Mouse (Mus musculus): Measurements from ENCODE around the gene Plcb1. TPM values are rescaled to one million over a fixed set of nuclear protein-coding genes. Genes with fewer than 3 reads are reported as not detected.

Gene Plcb1
- polyA plus RNA-seq, 1 experiment, result 6.4 TPM

DNA sequence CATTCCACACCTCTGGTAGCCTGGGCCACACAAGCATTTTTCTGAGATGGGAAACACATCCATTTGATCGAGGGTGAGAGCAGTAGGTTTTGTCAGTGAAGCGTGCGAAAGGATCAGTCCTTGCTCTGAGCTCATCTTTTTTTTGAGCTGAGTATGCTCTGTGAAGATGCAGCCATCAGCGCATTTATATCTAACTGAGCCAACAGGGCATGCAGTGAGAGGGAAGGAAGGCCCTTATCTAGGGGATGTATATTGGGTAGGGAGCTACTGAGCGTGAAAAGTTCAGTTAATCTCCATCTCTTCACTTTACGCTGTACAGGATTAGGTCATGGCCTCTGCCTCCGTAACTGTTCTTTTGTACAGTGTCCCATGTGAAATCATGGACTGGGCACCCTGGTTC is 46.0 kb downstream of the Plcb1 start:
- Histone ChIP-seq H3K4me1 (ENCODE audit: control insufficient read depth, insufficient read depth, low read length) (no peaks in the 10 kb centered on the region), H3K4me3 (ENCODE audit: insufficient read depth, low read length) (no peak overlapping the region), H3K27ac (ENCODE audit: insufficient read depth, low read length) (no peak overlapping the region)
- no peak for TF ChIP-seq CTCF (IDR thresholded peaks at IDR 0.05; ENCODE audit: borderline replicate concordance, insufficient read depth, low read length)
- TF ChIP-seq POLR2A (IDR thresholded peaks at IDR 0.05; ENCODE audit: low read depth, low read length), result no peak

DNA sequence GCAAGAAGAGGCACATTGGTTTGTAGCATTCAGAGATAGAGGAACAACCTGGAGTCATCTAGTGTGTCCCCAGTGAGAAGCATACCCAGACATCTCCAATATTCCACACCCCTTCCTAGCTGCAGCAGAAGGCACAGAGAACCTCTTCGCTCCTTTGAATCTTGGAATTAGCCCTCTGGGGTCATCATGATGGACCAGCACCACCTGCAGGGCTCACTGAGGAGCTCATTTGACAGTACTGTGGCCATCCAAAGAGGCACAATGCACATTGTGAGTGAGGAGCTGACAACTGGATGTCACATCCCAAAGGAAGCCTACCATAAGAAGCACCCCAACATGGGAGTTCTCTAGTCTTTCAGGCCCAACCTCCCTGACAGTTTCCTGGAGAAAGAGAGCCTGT is 50.2 kb downstream of the Plcb1 start:
- no peaks in the 10 kb centered on the region for H3K4me1 ChIP-seq (ENCODE audit: control insufficient read depth, insufficient read depth, low read length)
- TF ChIP-seq CTCF (IDR thresholded peaks at IDR 0.05; ENCODE audit: borderline replicate concordance, insufficient read depth, low read length), result no peak
- no peak overlapping the region for H3K27ac ChIP-seq (ENCODE audit: insufficient read depth, low read length)
- no peak overlapping the region for H3K4me3 ChIP-seq (ENCODE audit: insufficient read depth, low read length)

DNA sequence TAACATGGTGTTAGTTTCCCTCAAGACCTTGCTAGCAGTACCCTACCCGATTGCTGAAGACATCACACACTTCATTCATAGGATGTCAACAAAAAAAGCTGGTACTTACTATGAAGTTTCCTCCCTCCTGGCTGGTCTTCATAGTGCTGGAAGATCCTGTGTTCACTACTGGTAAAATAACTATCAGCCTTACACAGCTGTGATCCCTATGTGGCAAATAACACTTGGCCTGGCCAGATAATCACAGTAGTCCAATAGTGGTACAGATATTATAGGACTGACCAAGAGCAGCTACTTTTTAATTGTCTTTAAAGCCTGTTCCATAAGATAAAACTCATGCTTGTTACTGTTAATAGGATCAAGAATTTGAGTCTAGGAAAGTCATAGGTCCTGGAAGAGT is 52.3 kb downstream of the Plcb1 start:
- Histone ChIP-seq H3K27ac (ENCODE audit: insufficient read depth, low read length) (no peak overlapping the region), H3K4me1 (ENCODE audit: control insufficient read depth, insufficient read depth, low read length) (no peaks in the 10 kb centered on the region)
- no peak for TF ChIP-seq CTCF (IDR thresholded peaks at IDR 0.05; ENCODE audit: borderline replicate concordance, insufficient read depth, low read length)
- no peak for TF ChIP-seq POLR2A (IDR thresholded peaks at IDR 0.05; ENCODE audit: low read depth, low read length)

DNA sequence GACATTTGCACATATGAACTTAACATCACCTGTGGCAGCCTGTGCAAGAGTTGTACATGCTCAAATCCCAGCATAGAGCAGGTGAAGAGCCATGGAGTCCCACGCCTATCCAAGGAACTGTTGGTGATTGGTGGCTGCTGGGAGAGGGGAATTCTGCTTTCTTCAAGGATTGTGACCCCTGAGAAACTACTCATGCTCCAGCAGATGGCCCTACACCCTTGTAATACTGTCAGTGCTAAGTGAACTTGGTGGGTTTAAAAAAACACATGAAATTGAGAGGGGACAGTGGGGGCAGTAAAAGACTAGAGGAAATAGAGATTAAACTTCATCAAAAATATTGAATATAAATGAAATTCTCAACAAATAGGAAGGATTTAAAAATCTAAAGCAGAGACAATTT is 53.0 kb downstream of the Plcb1 start:
- Histone ChIP-seq H3K4me3 (ENCODE audit: insufficient read depth, low read length) (no peak overlapping the region), H3K27ac (ENCODE audit: insufficient read depth, low read length) (no peak overlapping the region), H3K4me1 (ENCODE audit: control insufficient read depth, insufficient read depth, low read length) (no peaks in the 10 kb centered on the region)
- TF ChIP-seq POLR2A (IDR thresholded peaks at IDR 0.05; ENCODE audit: low read depth, low read length) (no peak), CTCF (IDR thresholded peaks at IDR 0.05; ENCODE audit: borderline replicate concordance, insufficient read depth, low read length) (no peak)

More for the DNA sequence above, 52.3 kb downstream of the Plcb1 start:
- H3K4me3 ChIP-seq (ENCODE audit: insufficient read depth, low read length), result no peak overlapping the region

DNA sequence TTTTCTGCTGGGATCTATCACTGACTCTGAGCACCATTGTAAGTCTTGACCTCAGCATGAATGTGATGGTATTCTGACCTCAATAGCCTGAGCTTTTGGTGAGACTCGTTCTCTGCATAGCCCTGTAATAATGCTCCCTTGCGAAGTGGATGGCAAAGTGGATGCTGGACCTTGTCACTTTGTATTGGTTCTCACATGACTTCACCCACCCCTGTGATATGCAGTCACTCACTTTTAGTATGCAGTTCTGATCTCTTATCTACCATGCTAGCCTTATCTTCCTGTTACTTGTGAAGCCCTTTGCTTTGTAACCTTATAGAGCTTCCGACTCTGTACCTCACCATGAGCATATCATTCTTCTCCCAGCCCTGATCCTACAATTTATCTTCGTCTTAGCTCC is 57.0 kb downstream of the Plcb1 start:
- no peak overlapping the region for H3K4me3 ChIP-seq (ENCODE audit: insufficient read depth, low read length)
- no peaks in the 10 kb centered on the region for H3K4me1 ChIP-seq (ENCODE audit: control insufficient read depth, insufficient read depth, low read length)
- H3K27ac ChIP-seq (ENCODE audit: insufficient read depth, low read length), result no peak overlapping the region
- no peak for TF ChIP-seq CTCF (IDR thresholded peaks at IDR 0.05; ENCODE audit: borderline replicate concordance, insufficient read depth, low read length)
- TF ChIP-seq POLR2A (IDR thresholded peaks at IDR 0.05; ENCODE audit: low read depth, low read length), result no peak

DNA sequence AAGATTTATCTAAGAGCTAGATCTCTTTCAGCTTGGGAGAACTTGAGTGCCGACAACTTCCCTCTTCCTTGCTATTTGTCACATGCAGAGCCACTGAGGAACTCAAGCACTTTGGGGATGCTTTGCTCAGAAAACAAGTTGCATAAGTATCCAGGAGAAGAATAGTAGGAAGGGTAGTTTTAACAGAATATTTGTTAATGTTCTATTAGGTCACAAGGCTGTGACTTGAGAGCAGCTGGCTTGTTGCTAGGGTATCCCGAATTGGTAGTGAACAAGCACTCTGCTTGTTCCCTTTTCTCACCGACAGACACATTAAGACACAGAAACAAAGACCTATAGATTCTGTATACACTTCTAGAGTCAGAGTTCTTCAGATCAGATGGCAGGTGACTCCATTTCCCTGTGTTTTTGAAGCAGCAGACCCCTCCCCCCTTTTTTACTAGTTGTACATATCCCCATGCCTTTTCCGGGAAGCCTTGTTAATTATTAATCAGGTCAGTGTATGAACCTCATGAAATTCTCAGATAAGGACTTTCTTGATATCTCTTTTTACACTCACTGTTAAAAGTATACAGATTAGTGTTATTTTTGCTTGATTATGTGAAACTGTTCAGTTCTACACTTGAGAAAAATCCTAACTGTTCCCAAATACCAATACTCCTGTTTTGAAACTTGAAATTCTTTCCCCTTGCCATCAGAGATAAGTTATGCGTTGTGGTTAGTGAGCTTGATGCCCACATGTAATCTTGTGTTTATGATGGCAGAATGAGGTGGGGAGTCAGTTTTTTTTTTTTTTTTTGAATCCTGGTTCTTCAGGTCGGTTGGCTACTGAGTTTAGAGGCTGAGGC is 58.7 kb downstream of the Plcb1 start:
- no peak for TF ChIP-seq CTCF (IDR thresholded peaks at IDR 0.05; ENCODE audit: borderline replicate concordance, insufficient read depth, low read length)
- TF ChIP-seq POLR2A (IDR thresholded peaks at IDR 0.05; ENCODE audit: low read depth, low read length), result no peak
- no peak overlapping the region for H3K4me3 ChIP-seq (ENCODE audit: insufficient read depth, low read length)
- H3K4me1 ChIP-seq (ENCODE audit: control insufficient read depth, insufficient read depth, low read length), result no peaks in the 10 kb centered on the region
- no peak overlapping the region for H3K27ac ChIP-seq (ENCODE audit: insufficient read depth, low read length)

DNA sequence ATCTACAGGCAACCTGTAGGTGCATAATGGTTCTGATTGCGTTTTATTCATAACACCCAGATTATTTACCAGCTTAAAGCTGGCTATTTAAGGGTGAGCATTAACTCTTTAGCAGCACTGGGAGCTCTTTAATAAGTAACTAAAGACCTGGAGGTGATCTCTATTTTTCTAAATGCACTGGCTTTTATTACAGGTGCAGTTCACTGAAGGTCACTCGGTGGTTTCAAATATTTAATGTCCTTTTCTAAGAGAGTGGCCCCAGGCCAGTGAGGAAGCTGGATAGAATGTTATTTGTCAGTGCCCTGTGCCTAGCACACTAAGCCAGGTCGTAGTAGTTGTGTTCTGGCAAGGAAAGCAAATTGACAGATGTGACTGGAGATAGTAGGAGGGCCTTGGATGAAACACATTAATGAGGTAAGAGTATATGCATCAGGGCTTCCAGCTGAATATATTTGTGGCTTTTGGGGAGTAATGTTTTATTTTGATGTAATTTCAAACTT is 59.4 kb downstream of the Plcb1 start:
- Histone ChIP-seq H3K27ac (ENCODE audit: insufficient read depth, low read length) (no peak overlapping the region), H3K4me1 (ENCODE audit: control insufficient read depth, insufficient read depth, low read length) (no peaks in the 10 kb centered on the region), H3K4me3 (ENCODE audit: insufficient read depth, low read length) (no peak overlapping the region)
- no peak for TF ChIP-seq CTCF (IDR thresholded peaks at IDR 0.05; ENCODE audit: borderline replicate concordance, insufficient read depth, low read length)

DNA sequence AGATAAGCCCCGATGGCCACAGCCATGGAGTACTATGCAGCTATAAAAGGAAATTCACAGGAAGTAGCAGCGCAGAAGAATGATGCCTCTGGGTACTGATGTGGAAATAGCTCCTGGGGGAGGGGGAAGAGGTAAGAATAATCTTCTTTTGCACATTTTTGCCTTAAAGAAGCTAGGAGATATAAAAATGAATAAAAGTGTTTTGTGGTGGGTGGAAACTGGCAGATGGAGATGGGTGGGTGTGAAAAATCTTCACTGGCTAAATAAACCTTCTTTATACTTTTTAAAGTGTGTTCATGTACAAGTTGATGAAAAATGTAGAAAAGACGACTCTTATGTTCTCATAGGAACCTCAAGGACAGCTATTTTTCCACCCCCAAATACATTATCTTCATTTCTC is 60.7 kb downstream of the Plcb1 start:
- TF ChIP-seq POLR2A (IDR thresholded peaks at IDR 0.05; ENCODE audit: low read depth, low read length) (no peak), CTCF (IDR thresholded peaks at IDR 0.05; ENCODE audit: borderline replicate concordance, insufficient read depth, low read length) (no peak)
- H3K27ac ChIP-seq (ENCODE audit: insufficient read depth, low read length), result no peak overlapping the region
- H3K4me1 ChIP-seq (ENCODE audit: control insufficient read depth, insufficient read depth, low read length), result no peaks in the 10 kb centered on the region
- no peak overlapping the region for H3K4me3 ChIP-seq (ENCODE audit: insufficient read depth, low read length)

DNA sequence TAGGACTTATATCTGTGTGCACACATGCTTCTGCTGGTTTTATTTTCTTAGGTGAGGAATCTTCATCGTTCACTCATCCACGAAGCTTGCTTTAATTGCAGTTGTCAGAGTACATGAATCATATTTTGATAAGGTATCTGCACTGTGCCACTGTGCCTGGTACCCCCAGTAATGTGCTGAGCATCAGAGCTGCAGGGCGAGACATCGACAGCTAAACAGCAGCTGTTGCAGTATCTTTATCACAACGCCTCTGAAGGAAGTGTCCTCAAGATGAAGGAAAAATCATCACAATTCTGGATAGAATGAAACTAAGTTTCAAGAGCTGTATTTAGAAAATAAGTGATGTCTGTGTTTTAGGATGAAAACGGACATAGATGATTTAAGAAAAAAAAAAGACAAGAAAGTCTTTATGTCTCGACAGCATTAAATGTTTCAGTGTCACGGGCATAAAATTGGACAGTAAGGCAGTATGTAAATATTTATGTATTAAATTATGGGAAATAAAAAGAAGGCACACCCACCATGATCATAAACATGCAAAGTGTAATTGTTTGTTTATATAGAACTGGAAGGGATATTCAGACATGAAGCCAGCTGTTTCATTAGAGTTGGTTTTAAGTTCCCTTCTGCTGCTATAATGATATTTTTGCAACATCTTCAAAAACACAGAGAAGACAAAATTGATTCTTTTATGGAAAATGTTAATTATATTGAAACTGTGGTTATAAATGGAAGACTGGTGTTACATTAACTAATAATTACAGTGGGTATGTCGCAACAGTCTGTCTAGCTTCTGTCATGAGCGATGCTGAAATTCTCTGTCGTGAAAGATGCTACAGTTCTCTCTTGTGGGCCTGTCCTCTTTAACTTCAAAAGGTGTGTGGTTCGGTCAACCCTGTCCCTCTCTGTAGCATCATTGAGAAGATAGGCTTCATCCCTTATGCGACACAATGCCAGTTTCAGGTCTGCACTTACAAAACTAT is 65.6 kb downstream of the Plcb1 start:
- TF ChIP-seq POLR2A (IDR thresholded peaks at IDR 0.05; ENCODE audit: low read depth, low read length) (no peak), CTCF (IDR thresholded peaks at IDR 0.05; ENCODE audit: borderline replicate concordance, insufficient read depth, low read length) (no peak)
- no peaks in the 10 kb centered on the region for H3K4me1 ChIP-seq (ENCODE audit: control insufficient read depth, insufficient read depth, low read length)
- H3K4me3 ChIP-seq (ENCODE audit: insufficient read depth, low read length), result no peak overlapping the region
- H3K27ac ChIP-seq (ENCODE audit: insufficient read depth, low read length), result no peak overlapping the region
